Mouse (Mus musculus) frontal cortex, postnatal 25 days (tissue): ENCODE results near the gene P3h1.
A peak's percentile ranks its signal among the peaks of the same experiment; 100 is the strongest.

Experiments used
- DNase-seq, 2 experiments: peaks; one replicate each; pipeline ENCODE4 v3.0.0; 2022; ENCODE audit warnings: low spot score in 2 of 2

P3h1 gene

GRCm38 (mm10) chr4:119232410-119233255 is at the start of gene P3h1, which contains the start of gene AU022252:
Gene P3h1 (plus strand): TSS chr4:119232915.
Gene AU022252 (minus strand): TSS chr4:119232712.
- peak; percentile 97 to 98 for DNase-seq

- DNase-seq, result no peak
Observed at GRCm38 (mm10) chr4:119183525-119183924, 49.2 kb upstream of the P3h1 start.

- DNase-seq, result no peak
Observed at GRCm38 (mm10) chr4:119185771-119186170, 46.9 kb upstream of the P3h1 start.

- DNase-seq, result no peak
Observed at GRCm38 (mm10) chr4:119188060-119188785, 44.5 kb upstream of the P3h1 start.

- DNase-seq, result no peak
Observed at GRCm38 (mm10) chr4:119189392-119189791, 43.3 kb upstream of the P3h1 start.

GRCm38 (mm10) chr4:119189864-119190263 is 42.9 kb upstream of the P3h1 start, which contains the start of gene Ermap:
Gene Ermap (minus strand): TSS chr4:119190011.
- DNase-seq, result no peak

- no peak for DNase-seq
Observed at GRCm38 (mm10) chr4:119190618-119191017, 42.1 kb upstream of the P3h1 start.

GRCm38 (mm10) chr4:119191273-119191672 is 41.4 kb upstream of the P3h1 start:
- no peak for DNase-seq

- DNase-seq, result no peak
Observed at GRCm38 (mm10) chr4:119192757-119193156, 40.0 kb upstream of the P3h1 start.

- DNase-seq, result peak; percentile 42 to 70
Observed at GRCm38 (mm10) chr4:119194909-119195581, 37.7 kb upstream of the P3h1 start, which contains the start of gene Svbp. Gene Svbp (plus strand): TSS chr4:119195306.

GRCm38 (mm10) chr4:119195582-119196320 is 37.0 kb upstream of the P3h1 start:
- no peak for DNase-seq

- DNase-seq, result no peak
Observed at GRCm38 (mm10) chr4:119198105-119198504, 34.6 kb upstream of the P3h1 start.

GRCm38 (mm10) chr4:119204672-119205071 is 28.0 kb upstream of the P3h1 start:
- DNase-seq, result peak; percentile 34 to 50

GRCm38 (mm10) chr4:119216667-119217066 is 16.0 kb upstream of the P3h1 start:
- DNase-seq, result no peak

- no peak for DNase-seq
Observed at GRCm38 (mm10) chr4:119218169-119218568, 14.5 kb upstream of the P3h1 start, which contains the start of gene Tmem269. Gene Tmem269 (minus strand): TSS chr4:119218217.

- no peak for DNase-seq
Observed at GRCm38 (mm10) chr4:119223696-119224095, 9.0 kb upstream of the P3h1 start.

GRCm38 (mm10) chr4:119224534-119224933 is 8.2 kb upstream of the P3h1 start:
- no peak for DNase-seq

GRCm38 (mm10) chr4:119225719-119226118 is 7.0 kb upstream of the P3h1 start:
- DNase-seq, result no peak

- no peak for DNase-seq
Observed at GRCm38 (mm10) chr4:119226751-119227150, 6.0 kb upstream of the P3h1 start.

GRCm38 (mm10) chr4:119233256-119233901 is 664 bp downstream of the P3h1 start:
- DNase-seq, result peak in 1 of 2 experiments; percentile 47

GRCm38 (mm10) chr4:119234348-119234747 is 1.6 kb downstream of the P3h1 start:
- DNase-seq, result no peak
